Mouse (Mus musculus) liver, embryonic 14.5 days (tissue): ENCODE data around the gene Erfe.

Source experiments
- CTCF ChIP-seq: IDR thresholded peaks from 2 replicates; pipeline ENCODE4 v1.5.1; 2016; ENCODE audit warnings: antibody characterized with exemption, low read depth, control low read depth
- EP300 ChIP-seq: IDR thresholded peaks from 2 replicates; pipeline ENCODE4 v1.6.1; 2016; ENCODE audit warnings: antibody characterized with exemption, low read depth

DNA sequence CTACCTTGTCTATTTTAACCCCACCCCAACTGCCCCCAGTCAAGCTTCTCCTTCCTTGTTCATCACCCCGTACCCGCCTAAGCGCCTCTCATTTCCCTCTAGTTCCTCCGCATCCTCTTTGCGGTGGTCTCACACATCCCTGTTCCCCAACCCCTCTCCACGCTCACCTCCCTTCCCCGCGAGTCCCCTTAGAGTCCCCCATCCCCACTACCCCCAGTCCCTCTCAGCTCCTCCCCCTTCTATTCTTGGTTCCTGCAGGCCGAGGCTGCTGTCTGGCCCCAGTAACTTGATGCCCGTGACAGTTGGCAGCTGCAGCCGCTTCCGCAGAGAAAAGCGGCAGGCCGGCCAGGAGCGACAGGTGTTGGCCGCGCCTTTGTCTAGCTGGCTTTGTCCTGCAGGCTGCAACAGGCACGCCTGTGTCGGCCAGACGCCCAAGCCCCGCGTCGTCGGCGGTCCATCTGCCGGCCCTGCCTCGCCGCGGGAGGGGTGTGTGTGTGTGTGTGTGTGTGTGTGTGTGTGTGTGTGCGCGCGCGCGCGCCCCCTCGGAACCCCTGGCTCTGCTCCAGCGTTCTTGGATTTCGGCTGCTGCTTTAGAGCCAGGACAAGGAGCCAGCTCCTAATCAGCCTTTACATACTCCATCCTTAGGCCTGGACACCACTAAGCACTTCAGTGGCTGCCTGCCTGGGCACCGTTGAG lies 47.8 kb downstream of the Erfe start, which contains the start of gene Hes6:
- no peak for TF ChIP-seq CTCF
- TF ChIP-seq EP300, result no peak
